Mouse (Mus musculus): Measurements from ENCODE around the gene Tns1.

The Tns1 gene

GRCm38 (mm10) chr1:74091611-74092224 lies 32.5 kb downstream of the Tns1 start:
- no peak for DNase-seq (ENCODE audit: low read depth, low spot score)

DNA sequence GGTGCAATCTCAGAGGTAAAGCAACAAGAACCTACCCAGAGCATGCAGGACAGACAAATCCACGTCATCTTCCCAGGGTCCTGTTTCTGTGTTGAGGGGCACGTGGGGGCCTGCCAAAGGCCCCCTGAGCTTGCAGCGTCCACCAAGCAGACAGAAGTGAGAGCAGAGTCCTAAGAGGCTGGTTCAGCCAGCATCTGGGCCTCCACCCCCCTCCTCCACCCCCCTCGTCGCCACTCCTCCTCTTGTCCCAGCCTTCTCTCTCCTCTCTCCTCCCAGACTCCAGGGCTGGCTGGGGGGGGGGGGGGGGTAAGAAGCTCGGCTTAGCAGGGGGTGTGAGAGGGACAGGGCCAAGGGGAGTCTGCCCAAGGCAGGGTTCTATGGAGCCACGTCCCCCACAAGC lies 33.1 kb downstream of the Tns1 start:
- no peak for DNase-seq (ENCODE audit: low read depth, low spot score)

GRCm38 (mm10) chr1:74090329-74090728 lies 33.9 kb downstream of the Tns1 start:
- DNase-seq (ENCODE audit: low read depth, low spot score) = no peak

GRCm38 (mm10) chr1:74088569-74088968 lies 35.7 kb downstream of the Tns1 start:
- DNase-seq (ENCODE audit: low read depth, low spot score) = no peak

DNA sequence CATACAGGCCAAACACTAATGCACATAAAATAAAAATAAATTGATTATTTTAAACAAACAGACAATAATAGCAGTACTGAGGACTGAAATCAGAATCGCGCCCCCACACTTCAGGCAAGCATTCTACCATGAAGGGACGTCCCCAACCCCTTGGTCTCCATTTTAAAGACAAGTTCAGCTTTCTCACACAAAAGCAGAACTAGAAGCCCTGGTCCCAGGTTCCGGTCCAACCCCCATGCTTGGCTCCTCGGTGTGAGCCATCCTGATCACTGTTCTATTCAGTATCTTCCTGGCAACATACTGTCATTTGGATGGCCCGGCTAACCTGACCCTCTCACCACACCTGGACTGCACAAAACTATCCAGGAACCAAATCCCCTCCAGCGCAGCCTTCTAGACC lies 38.7 kb downstream of the Tns1 start:
- DNase-seq (ENCODE audit: low read depth, low spot score) = no peak

- DNase-seq (ENCODE audit: low read depth, low spot score) = no peak
Measured at GRCm38 (mm10) chr1:74084752-74085151, 39.5 kb downstream of the Tns1 start.

DNA sequence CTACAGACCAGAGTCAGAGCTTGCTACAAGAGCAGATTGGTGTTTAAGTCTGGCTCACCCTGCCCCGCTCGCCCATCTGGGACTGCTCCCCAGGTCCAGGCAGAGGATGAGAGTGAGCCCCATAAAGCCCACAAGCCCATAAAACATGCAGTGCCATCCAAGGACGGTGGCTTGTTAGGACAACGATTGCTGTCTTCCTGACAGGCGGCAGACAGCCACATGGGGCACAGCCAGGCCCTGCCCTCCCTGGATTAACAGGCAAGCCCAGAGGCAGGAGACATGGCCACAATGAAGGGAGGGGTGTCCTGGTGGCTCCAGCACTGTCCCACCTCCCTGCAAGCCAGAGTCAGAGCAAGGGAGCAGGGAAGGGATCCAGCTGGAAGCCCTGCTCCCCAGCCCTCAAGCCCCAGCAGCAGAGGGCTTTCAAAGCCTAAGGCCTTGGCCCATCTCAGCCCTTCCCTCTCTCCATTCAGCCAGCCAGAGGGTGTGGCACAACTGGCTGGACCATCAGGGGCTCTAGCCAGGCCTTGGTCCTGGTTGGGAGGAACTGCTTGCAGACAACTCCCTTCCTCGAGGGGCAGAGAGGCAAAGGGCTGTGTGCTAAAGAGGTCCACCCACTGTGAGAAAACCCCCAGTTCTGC lies 40.1 kb downstream of the Tns1 start:
- DNase-seq (ENCODE audit: low read depth, low spot score) = no peak

- no peak for DNase-seq (ENCODE audit: low read depth, low spot score)
Measured at GRCm38 (mm10) chr1:74082841-74083463, 41.3 kb downstream of the Tns1 start.

GRCm38 (mm10) chr1:74081573-74081989 lies 42.7 kb downstream of the Tns1 start:
- DNase-seq (ENCODE audit: low read depth, low spot score) = no peak

DNA sequence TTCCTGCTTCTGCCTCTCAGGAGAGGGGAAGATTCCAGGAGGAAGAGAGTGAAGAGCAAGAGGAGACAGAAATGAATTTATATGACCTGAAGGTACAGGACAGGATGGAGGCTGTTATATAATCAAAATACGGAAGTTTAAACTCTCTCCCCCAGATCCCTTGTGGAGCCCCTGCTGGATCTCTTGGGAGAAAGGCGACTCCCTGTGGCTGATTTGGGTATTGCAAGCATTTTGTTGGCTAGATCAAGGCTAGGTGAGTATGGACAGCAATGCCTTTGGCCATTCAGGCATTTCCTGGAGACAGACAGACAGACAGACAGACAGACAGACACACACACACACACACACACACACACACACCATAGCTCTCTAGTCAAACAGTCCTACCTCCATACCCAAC lies 46.9 kb downstream of the Tns1 start:
- DNase-seq (ENCODE audit: low read depth, low spot score) = no peak

DNA sequence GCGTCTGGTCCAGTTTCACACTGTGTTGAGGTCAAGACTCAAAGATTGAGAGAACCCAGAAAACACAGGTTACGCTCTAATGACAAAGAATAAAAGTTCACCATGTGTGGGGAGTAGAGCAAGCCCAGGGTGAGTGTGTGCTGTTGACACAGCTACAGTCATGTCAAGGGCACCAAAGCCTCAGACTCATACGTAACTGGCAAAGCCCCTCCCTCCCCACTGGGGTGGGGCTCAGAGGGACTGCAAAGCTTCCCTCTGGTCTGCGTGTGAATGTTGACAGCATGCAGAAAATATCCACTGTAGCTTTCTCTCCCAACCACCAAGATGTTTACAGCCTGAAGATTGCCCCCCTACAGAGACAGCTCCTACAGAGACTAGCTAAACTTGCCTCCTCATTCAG lies 48.0 kb downstream of the Tns1 start:
- DNase-seq (ENCODE audit: low read depth, low spot score) = no peak

DNA sequence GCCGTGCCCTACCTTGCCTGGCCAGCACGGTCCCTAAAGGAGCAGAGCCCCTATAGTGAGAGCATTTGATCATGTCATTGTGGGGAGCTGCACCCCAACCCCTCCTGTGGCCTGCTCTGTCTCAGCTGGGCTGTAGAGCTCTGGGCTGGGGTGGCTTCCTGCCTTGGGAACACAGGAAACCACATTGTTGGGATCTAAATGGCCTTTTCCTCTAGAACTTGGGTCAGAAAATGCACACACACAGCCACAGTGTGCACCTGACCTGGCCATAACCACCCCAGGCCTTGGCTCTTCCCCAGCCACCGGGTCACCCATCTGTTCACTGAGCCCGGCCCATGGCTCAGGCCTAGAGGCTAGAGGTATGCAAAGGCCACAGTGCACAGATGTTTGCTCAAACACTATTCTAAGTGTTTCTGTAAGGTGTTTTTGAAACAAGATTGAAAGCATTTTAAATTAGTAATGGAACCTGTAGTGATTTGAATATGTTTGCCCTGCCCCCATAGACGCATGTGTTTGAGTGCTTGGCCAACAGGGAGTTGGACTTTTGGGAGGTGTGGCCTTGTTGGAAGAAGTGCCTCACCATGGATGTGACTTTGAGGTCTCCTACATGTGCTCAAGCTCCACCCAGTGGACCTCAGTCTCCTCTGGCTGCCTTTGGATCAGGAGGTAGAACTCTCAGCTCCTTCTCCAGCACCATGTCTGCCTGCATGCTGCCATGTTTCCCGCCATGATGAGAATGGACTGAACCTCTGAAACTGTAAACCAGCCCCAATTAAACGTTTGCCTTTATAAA lies 49.4 kb downstream of the Tns1 start:
- no peak for DNase-seq (ENCODE audit: low read depth, low spot score)

- no peak for DNase-seq (ENCODE audit: low read depth, low spot score)
Measured at GRCm38 (mm10) chr1:74073791-74074190, 50.5 kb downstream of the Tns1 start.

DNA sequence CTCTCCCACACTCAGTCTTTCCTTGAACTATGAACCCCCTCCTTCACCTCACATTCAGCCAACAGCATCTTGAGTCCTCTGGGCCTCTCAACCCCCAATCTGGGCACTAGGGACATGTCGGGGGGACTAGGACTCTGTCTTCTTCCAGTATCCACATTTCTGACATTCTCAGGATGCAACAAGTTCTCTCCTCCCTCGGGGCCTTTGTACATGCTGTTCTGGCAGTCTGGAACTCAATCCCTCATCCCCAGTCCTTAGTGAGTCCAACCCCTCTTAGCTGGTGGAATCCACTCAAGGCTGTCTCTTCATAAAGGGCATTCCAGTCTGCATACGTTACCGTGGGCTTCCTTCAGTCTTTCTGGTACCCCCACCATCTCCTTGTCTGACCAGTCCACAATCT lies 53.5 kb downstream of the Tns1 start:
- DNase-seq (ENCODE audit: low read depth, low spot score) = no peak

DNA sequence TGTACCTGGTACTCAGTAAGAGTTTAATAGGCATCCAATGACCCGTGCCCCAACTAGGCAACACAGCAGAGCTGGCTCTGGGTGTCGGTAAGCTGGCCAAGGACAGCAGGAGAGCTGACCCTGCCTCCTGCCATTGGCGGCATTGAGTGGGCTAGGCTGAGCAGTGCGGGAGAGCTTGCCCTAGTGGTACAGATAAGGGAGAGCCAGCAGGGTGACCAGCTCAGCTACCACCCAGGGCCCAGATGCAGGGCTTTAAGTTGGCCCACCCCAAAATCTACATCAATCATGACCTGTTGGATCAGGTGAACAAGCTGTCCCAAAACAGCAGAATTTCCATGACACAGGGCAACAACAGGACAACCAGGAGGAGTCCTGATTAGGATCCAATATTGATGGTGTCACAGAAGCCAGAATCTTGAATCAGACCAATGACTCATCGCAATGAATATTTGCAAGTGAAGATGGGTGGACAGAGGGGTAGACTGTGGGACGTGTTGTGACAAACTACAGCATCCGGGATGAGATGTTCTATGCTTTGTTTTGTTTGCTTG lies 54.2 kb downstream of the Tns1 start:
- DNase-seq (ENCODE audit: low read depth, low spot score) = no peak

DNA sequence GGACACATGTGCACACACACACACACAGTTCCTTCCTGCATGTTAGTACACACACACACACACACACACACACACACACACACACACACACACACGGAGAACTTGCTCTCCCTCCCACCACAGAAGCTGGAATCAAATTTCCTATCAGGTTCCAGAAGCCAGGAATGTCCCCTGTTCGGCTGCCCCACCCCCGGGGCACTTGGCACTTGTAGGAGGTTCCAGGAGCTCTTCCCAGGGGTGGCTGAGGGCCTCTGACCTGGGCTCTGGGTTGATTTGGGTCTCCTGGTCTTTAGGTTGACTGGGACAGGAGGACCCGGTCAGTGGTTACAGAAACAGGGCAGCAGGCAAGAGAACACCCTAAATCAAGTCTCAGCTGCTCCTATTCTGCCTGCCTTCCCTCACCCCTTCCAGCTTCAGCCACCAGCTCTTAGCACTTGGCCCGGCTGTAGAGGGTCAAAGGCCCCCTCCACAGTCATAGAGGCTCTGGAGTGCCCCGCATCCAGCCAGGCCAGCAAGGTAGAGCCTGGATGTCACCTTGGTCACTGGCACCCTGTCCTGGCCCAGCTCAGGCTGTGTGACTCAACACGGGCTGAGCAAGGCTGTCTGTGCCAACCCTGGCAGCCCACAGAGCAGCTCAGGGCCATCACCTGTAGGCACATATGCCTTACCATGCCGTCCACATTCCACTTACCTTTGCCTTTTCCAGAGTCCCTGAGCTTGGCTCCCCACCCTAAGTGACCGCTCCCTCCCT lies 55.0 kb downstream of the Tns1 start:
- peak; percentile 17 for DNase-seq (ENCODE audit: low read depth, low spot score)

- DNase-seq (ENCODE audit: low read depth, low spot score) = no peak
Measured at GRCm38 (mm10) chr1:74068366-74069084, 55.7 kb downstream of the Tns1 start.

DNA sequence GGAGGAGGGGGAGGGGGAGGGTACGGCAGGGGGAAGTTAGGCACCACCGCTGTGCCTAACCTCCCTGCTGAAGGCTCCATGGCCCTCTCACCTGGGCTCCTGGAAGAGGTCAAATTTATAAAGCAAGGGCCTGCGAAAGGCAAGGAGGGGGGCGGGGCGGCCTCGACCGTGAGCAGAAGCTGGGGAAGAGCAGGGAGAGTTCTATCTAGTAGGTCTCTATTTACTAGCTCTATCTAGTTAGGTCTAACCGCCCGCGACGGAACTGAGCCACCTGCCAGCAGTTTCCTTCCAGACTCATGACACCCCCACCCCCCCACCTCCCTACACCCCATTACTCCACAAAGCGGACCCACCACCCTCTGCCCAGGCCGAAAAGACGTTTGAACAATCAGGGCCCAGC lies 56.4 kb downstream of the Tns1 start:
- DNase-seq (ENCODE audit: low read depth, low spot score) = no peak

DNA sequence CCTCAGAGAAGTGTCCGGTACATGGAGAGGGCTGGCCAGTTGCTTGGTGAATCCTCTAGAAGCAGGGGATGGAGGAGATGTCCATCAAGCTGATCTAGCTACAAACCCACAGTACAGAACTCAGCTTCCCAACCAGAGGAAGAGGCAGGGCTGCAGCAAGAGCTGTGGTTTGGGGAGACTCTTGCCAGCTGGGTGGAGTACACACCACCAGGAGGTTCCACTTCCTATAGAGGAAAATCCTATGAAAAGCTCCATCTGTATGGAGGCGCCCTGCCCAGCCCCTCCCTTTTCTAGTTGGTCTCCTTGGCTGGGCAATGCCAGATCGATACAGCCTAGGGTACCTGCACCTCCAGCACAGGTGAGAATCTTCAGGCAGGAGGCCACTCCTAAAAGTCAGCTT lies 57.7 kb downstream of the Tns1 start:
- no peak for DNase-seq (ENCODE audit: low read depth, low spot score)

DNA sequence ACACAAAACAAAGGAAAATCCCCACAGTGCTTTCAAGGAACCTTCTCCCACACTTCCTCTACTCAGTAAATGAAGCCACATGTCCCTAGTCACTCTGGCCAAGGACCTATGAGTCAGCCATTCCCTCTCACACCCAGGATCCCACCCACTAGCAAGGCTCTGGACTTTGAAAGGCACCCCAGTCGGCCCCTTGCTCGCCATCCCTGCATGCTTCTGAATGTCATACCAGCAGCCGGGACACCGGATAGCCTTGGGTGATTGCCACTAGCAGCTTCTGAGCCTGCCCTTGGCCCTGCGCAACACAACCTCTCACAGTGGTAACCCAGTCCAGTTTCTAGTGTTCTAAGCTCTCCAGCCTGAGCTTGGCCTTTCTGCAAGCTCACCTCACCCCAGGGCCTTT lies 58.2 kb downstream of the Tns1 start:
- no peak for DNase-seq (ENCODE audit: low read depth, low spot score)

DNA sequence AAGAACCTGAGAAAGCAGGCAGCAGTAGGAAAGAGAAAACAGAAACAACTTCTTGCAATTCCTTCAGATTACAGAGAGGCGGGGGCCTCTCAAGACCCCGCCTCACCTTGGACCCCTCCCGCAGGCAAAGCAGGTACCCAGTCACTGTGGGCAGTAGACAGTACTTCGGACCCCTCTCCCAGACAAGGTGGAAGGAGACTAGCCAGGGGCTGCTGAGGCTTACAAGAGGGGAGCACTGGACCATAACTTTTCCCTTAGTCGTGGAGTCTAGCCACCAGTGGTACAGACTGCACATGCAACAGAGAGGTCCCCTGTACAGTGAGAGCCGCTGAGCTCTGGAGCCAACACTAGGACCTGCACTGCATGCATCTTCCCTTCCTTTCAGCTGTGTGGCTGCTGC lies 64.2 kb downstream of the Tns1 start:
- DNase-seq (ENCODE audit: low read depth, low spot score) = no peak
